Mouse (Mus musculus) gastrocnemius, postnatal 10 days (tissue): Measurements from ENCODE around the gene Mpo. TPM values are rescaled to one million over a fixed set of nuclear protein-coding genes. Genes with fewer than 3 reads are reported as not detected.

Experiments
- DNase-seq: peaks from one replicate; pipeline ENCODE4 v3.0.0; 2021; ENCODE audit warnings: mixed read lengths
- long read RNA-seq, 2 experiments: library from polyadenylated mRNA; stranded (forward); transcript quantifications; one replicate each; pipeline ENCODE4 v2.0.0; 2021
- total RNA-seq, 2 experiments: library from RNA; stranded (reverse); gene quantifications; 2 replicates each; pipeline ENCODE4 v1.2.3; 2021

The Mpo gene
- 1 to 10 TPM in 1 of 2 experiments, not detected in 1; 4.4 TPM for total RNA-seq
- long read RNA-seq, experiment 1, partial matches to known transcripts: 12 of 14 reads
- long read RNA-seq, experiment 1, other reads (novel, unspliced or antisense): 2 of 14 reads
- long read RNA-seq, experiment 2: 0 reads

DNA sequence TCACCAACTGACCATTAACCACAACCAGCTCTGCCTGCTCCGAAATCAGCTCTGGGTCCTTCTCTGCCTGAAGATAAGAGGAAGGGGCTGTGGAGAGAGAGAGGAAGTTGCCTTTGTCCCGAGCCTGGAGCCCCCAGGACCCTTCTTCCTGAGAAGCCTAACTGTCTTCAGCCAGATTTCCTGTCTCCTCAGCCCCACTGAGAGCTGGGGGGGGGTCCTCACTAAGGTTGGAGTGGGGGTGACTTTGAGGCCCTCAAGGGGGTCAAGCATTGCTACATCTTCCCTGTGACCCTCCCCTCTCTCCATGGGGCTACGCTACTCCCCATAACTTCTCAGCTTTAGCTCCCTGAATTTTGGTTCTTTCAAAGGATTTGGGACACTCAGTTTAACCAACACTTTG, at the start of gene Mpo:
Gene Mpo, plus strand, starts transcription at position 122 of the 400 bp plus-strand sequence.
- DNase-seq: no peak

DNA sequence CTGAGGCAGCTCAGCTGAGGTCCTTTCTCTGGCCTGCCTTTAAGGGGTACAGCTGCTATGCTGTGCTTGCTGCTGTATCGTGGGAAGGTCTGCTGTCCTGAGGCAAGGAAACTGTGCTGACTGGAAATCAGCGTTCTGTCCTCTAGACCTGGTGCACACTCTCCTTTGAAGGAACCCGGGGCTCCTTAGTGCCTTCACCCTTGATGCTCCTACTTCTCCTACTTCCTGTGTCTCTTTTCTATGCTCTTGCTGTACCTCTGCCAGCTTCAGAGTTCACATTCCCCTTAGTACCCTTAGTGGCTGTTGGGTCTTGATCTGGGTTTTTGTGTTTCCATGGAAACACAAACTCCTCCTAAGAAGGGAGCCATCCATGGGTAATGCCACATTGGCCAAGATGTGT, 49.7 kb upstream of the Mpo start:
- no peak for DNase-seq

DNA sequence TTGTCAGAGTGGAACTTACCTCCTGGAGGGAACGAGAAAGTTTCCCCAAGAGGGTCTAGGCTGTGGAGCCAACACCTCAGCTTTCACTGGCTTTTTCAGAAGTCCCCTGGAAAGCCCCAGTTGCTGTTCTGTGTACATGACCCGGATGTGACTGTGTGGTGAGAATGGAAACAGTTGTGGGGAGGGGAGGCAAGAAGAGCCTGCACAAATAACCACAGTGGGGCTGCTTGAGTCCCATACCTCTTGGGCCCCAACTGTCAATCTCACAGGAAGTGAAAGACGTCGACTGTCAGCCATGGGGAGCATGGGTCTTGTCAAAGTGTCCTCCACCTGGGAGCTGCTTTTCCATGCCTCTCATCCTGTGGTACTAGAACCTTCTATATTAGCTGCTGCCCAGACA, 48.4 kb upstream of the Mpo start:
- no peak for DNase-seq

DNA sequence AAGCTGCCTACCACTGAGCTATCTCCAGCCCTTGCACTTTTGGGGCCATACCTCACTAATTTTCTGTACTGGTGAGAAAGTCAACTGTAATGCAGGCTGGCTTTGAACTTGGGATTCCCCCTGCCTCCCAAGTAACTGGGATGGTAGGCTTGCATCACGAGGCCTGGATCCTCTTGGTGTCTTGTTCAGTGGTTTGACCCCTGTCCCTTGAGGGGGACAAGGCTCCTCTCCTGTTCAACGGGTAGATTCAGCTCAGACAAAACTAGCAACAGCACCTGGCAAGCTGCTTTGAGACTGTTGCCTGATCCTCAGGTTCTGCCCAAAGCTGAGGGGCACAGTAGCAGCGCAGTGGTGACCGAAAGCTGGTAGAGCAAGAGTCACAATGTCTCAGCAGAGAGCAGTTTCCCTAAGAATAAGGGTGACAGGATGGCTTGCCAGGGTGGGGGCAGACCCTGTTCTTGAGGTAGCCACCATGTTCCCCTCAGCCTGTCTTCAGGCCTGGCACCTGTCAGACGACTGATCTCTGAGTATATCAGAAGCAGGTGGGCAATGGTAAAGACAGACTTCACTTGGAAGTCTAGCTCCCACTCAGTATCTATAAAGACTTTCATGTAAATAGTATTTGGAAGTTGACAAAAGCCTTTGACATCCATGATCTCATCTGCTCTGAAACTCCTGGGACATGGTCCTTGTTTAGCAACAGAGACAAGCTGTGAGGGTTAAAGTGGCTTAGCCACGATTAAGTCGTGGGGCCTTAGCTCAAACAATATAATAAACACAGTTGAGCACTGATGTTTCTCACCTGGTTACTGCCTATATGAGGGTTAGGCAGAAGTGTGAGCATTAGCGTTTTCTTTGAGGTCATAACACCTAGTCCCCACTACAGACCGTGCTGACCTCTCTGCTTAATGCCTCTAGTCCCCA, 47.5 kb upstream of the Mpo start:
- no peak for DNase-seq

DNA sequence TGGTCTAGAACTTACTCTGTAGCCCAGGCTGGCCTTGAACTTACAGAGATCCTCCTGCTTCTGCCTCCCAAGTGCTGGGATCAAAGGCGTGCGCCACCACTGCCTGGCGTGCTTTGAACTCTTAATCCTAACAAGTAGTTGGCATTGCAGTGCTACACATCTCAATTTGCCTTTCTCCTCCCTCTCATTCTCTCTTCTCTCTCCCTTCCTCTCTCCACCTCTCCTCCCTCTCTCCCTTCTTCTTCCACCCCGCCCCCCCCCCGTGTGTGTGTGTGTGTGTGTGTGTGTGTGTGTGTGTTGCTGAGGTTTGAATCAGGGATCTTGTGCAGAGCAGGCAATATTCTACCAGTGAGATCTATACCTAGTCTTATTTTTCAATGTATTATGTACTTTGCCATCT, 46.1 kb upstream of the Mpo start:
- no peak for DNase-seq

DNA sequence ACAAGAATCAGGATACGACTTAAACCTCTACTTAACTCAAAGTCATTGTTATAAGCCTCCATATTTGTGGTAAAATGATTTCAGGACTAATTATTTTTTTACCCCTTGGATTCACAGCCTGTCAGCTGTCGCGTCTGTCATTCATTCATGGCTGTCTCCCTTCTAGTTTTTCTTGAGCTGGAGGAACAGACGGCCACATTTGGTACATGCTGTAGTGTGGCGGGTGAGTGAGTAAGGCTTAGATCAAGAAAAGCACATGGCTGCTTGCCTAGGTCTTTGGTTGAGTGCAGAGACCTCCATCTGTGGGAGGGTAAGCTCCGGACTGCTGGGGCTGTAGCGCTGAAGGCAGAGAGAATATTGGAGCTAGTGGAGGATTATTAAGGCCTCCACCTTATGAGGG, 45.7 kb upstream of the Mpo start:
- DNase-seq: no peak

DNA sequence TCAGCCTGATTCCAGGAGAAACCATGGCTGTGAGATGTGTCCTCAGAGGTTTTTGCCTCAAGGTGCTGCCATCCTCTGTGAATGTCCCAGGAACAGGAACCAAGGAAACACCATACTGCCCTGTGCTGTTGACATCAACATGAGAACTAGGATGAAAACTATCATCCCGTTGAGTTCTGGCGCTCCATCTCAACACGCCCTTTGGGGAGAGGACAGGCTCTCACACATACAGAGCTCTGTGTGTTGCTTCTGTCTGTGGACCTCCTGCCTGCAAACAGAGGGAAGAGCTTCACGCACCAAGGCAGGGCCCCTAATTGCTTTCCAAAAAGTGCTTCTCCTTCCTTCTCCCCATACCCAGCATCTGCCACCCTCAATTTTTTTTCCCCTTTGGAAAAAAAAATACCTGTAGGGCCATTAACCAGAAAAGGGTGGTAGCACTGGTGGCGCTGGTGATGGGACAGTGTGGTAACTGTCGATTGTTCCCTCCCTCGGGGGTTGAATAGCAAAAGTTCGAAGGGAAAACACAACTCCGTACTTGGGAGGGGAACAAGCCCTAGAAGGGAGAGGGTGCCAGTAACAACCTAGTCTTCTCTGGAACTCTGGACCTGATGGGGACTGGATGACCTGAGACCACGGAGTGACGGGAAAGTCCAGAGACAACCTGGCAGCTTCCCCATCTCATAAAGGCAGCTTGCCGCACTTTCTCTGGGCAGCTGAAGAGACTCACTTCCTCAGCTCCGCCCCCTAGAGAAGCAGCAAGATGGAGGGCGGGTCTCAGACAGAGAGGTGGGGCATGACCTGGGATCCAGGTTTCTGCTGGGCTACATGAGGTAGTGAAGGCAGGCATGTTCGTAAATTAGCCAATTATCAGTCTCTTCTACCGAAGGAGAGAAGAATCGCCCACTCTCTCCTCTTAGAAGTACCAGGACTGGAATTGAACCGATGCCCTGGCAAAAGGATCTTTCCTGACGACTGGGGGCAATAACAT, 45.0 kb upstream of the Mpo start:
- DNase-seq: no peak

DNA sequence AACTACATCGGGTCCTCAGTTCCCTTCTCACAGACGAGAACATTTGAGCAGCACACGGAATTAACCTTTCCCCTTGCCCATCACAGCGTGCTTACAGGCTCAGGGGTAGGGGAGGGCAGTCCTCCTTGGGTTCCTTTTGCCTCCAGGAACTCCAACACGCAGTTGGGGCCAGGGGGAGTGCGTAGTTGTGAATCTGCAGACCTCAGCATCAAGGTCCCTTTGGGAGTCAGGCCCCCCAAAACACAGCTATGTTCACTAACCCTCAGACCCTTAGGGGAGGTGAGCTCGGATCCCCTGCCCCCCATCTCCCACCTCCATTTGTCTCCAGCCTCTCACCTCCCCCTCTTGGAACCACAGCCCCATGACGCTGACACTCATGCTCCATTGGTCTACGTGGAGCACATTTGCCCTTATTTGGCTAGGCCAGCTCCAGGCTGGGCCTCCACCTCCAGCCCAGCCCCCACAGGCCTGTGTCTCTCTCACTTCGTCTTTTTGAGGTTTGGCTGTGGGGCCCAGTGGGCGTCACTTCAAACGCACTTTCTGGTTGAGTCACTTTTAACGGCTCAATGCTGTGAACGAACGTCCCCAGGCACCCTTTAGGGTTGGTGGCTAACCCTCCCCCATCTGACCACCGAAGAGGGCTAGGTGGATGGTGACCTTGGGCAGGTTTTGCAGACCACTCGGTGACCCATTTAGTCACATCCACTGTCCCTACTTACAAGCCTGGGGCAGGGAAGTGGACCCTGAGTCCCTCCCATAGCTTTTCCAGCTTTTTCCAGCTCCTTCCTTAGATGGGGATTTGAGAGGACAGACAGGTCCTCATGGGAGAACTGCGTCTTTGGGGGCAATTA, 44.0 kb upstream of the Mpo start:
- DNase-seq: no peak

DNA sequence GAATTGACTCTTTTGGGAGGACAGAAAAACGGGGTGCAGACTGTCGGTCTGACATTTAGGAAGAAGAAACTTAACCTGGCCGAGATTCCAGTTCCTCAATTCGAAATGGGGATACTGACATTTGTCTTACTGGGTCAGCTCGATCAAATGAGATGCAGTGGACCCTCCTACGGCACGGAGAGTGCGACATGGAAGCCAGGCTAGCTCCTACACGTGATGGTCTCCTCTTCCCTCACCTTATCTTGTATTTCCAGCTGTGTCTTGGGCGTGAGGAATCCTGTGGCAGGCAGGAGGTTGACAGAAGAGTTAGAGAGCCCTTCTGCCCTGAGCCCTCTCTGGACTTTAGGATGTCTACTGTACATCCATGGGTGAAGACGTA, 43.3 kb upstream of the Mpo start:
- no peak for DNase-seq

DNA sequence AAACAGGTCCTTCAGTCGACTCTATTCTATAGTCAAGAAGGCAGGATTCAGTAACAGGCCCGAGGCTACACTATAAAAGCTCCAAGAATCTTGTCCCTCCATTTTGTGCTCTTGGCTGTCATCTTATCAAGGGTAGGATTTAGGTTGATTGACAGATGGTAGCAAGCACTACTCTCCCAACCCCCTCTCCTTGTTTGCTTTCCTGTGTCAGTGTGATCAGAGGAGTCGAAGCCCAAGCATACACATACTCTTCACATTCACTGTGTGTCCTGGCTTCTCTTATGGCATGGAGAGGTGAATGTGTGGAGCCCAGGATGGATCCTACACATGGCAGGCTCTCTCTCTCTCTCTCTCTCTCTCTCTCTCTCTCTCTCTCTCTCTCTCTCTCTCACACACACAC, 42.9 kb upstream of the Mpo start:
- no peak for DNase-seq

DNA sequence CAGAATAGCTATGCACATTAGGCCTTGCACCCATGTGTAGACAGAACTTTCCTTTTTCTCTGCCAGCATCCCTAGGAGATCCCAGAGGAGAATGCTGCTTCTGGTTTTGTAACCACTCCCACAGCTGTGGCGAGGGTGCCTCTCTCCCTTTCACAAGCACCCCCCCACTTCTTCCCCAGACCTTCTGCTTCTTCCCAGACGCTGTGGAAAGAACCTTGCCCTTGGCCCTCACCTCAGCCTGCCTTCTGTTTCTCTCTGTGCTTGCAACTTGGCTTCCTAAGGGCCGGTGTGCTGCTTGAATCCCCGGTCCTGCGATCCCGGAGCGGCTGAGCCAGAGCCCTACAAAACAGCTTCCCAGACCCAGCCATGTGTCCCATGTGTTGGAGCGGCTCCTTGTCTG, 42.4 kb upstream of the Mpo start:
- DNase-seq: no peak

DNA sequence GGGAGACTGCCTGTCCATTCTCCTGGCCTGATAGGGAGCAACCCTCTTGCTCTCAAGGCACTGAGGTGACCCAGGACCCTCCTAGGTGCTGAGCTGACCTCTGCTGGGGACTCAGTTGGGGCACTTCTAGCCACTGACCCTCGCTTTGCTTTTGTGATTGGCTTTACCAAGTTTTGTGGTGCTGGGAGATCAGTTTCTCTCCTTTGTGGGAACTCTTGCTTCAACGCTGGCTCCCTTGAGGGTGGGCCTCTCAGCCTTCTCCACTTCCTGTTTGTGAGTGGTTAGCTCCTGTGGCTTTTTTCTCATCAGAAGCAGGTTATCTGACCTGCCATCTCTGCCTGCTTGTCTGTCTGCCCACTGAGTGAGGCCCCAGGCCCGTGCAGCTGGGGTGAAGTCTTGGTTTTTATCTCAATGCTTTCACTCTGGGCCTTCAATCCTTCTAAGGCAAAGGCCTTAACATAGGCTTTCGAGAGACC, 41.9 kb upstream of the Mpo start:
- DNase-seq: no peak

DNA sequence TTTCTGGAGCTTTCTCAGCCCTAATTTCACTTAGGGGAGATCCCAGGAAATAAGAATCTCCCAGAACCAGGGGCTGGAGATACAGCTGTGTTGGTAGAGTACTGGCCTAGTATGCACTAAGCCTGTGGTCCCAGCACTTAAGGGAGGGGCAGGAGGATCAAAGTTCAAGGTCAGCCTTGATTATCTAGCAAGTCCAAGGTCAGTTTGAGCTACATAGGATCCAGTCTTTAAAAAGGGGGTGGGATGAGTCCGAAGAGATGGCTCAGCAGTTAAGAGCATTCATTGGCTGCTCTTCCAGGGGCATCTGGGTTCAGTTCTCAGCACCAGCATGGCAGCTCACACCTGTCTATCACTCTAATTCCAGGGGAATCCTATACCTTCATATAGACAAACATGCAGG, 41.1 kb upstream of the Mpo start:
- DNase-seq: no peak

DNA sequence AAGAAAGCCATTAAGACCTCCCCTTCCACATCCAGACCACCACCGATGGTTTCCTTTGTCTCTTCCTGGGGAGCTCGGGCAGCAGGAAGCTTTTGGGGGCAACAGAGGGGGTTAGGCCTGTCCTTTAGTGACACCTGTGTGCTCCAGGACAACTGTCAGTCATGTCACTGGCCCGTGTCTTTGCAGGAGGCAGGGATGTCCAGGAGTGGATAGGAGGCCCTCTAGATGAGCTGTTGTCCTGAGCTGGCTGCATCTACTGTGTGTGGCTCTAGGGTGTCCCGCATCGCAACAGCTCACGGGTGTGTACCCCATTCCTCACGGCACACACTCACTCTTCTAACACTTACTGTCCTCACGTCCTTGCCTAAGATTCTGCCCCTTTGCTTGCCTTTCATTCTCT, 40.1 kb upstream of the Mpo start:
- no peak for DNase-seq

DNA sequence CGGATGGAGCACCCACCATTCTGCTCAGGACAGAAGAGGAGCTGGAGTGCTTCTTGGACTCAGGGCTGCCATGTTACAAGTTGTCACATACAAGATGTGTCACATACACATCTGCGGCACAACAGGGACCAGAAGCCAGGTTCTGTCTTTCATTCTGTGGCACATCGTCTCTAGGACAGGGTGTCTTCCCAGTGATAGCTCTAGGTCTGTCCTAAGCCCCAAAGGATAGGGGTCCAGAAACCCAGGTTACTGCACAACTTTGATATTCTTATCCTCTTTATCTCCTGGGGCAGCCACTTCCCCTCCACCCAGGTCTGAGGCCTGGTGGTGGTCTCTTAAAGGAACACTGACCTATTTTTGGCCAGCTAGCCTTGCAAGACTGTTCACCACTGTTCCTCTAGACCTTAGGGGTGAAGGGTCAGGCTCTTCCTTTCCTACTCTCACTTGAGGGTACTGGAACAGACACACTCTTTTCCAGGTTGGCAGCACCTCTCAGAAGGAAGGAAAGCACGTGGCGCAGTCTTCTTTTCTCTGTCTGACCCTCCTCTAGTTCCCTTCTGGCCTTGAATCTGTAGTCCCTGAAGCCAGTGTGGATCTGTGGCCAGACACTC, 39.4 kb upstream of the Mpo start:
- DNase-seq: no peak

DNA sequence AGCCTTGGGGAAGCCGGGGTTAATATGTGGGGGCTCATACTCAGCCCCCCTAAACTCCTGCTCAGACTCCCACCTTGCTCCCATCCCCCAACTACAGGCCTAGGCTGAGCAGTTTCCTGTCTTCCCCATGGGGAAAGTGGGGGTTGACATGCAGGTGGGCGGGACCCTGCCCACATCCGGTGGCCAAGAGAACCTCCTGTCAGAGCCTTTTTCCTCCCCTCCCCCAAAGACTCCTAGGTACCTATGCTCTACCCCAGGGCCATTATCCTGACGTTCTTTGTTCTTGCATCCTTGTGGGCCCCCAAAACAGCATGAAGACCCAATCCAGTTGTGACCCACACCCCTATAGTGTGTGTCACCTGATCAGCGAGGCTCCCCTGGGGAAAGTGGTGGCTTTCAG, 38.8 kb upstream of the Mpo start:
- no peak for DNase-seq

DNA sequence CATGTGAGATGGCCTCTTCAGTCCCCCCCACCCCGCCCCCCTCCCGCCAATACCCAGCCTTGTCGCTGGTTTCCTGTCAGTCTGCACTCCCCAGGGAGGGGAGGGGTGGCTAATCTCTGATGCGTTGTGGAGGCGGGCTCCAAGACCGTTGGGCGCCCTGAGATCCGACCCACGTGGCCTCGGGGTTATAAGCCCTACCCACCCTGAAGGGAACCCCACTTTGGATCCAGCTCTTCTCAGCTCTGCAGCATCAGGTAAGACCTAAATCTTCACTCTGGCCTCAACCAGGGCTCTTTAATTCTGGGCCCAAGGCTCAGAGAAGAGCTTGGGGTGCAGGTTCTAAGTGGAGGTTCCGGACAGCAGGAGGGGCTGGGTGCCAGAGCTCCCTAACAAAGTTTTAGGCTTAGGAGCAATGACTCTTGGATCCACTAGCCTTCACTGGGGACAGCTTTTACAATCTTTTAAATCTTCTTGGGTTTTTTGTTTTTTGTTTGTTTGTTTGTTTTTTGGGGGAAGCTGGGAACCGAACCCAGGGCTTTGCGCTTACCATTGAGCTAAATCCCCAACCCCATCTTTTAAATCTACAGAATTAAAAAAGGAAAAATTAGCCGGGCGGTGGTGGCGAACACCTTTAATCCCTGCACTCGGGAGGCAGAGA, 37.9 kb upstream of the Mpo start:
- no peak for DNase-seq

DNA sequence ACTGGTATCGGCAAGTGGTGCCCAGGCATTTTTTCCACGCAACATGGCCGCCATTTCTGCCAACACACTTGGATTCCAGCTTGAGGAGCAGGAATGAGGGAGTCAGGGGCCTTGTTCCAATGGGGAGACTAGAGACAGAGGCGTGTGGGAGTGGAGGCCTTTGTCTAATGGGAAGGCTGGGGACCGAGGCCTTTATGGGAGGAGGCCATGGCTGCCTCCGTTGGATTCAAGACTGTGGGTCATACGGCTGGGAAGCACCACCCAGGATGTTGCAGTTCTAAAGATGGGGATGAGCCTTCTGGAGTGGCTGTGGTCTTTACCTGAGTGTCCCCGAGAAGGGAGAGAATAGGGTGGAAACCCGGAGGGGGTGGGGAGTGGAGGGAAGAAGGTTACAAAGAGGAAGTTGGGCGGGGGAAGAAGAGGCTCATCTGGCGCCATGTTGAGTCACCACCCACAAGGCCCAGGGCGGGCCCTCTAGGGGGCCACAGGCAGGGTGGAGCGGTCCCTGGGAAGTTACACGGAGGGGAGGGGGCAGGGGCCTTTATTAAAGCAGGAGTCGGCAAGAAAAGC, 37.0 kb upstream of the Mpo start:
- DNase-seq: no peak

DNA sequence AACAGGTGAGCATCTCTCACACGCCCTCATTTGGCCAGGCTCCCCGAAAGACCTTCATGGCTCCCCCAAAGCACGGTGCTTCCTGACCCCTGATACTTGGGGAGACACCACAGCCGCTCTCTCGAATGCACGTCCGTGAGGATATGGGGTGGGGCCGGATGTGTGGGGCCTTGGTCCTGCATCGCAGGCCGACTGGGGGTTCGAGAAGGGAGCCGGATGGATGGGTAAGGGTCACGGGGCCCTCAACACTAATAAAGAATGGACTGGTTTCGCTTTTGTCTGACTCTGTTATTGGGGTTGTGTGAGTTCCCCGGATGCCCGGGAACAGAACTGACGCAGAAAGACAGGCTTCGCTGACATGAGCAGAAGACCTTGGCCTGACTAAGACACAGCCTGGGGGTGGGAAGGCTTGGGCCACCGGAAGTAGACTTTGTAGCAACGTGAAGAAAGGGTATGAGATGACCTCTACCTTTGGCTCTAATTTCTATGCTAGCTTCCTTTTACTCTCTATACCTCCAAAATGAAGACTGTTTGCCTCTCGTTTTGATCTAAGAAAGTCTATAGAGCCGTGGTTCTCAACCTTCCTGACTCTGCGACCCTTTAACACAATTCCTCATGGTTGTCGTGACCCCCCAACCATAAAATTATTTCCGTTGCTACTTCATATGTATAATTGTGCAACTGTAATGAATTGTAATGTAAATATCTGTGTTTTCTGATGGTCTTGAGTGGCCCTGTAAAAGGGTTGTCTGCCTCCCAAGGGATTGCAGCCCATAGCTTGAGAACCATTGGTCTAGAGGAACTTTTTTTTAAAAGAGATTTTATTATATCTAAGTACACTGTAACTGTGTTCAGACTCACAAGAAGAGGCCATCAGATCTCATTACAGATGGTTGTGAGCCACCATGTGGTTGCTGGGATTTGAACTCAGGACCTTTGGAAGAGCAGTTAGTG, 36.1 kb upstream of the Mpo start:
- no peak for DNase-seq
